Mouse (Mus musculus) neural tube, embryonic 14.5 days (tissue): ENCODE measurements around the gene Acot3. TPM values are rescaled to one million over a fixed set of nuclear protein-coding genes. Genes with fewer than 3 reads are reported as not detected.

Source experiments
- ATAC-seq: fragments of 200-750 bp; cut with Nextera tagmentation; 2 replicates; pipeline ENCODE4 v1.8.0; 2017; ENCODE audit warnings: low read depth, mild to moderate bottlenecking, moderate TSS enrichment, moderate library complexity
- H3K27ac ChIP-seq: fragments of 300-500 bp; sonication (generic); 2 replicates; pipeline ENCODE4 v1.5.1; 2014; ENCODE audit warnings: low read depth, mild to moderate bottlenecking, control low read depth, low read length, moderate library complexity, mixed read lengths
- H3K27me3 ChIP-seq: fragments of 300-500 bp; sonication (generic); 2 replicates; pipeline ENCODE4 v1.6.1; 2014; ENCODE audit warnings: low read length; ENCODE audit not compliant: control insufficient read depth, insufficient read depth
- H3K36me3 ChIP-seq: fragments of 300-500 bp; sonication (generic); 2 replicates; pipeline ENCODE4 v1.6.1; 2014; ENCODE audit warnings: low read length, mixed read lengths; ENCODE audit not compliant: control insufficient read depth, insufficient read depth
- H3K4me1 ChIP-seq: fragments of 300-500 bp; sonication (generic); 2 replicates; pipeline ENCODE4 v1.6.1; 2014; ENCODE audit warnings: low read length; ENCODE audit not compliant: control insufficient read depth, insufficient read depth
- H3K4me2 ChIP-seq: fragments of 300-500 bp; sonication (generic); 2 replicates; pipeline ENCODE4 v1.6.1; 2014; ENCODE audit warnings: mild to moderate bottlenecking, low read depth, low read length, control low read depth
- H3K4me3 ChIP-seq: fragments of 300-500 bp; sonication (generic); 2 replicates; pipeline ENCODE4 v1.5.1; 2014; ENCODE audit warnings: low read depth, low read length, control low read depth, mixed read lengths
- H3K9ac ChIP-seq: fragments of 300-500 bp; sonication (generic); replicated peaks from 2 replicates; pipeline ENCODE4 v1.6.1; 2014; ENCODE audit warnings: low read depth, mild to moderate bottlenecking, control low read depth, low read length, mixed read lengths
- H3K9me3 ChIP-seq: fragments of 300-500 bp; sonication (generic); 2 replicates; pipeline ENCODE4 v1.6.1; 2016; ENCODE audit warnings: low read length; ENCODE audit not compliant: control insufficient read depth
- WGBS: fragments of 180-500 bp; shearing (Covaris S2); extraction: QIAGEN DNeasy Blood & Tissue Kit; methylation state at CpG from one replicate; pipeline ENCODE4 v1.1.7; 2014; 5-methylcytosine and 5-hydroxymethylcytosine counted together
- polyA plus RNA-seq: library from polyadenylated mRNA; unstranded; fragments of >200 nt; fragmentation: Nextera tagmentation; extraction: Ambion mirVana; gene quantifications from 2 replicates; pipeline ENCODE4 v1.2.1, GENCODE M21; 2014

Gene Acot3
- polyA plus RNA-seq, 1 experiment from 2014 or later, result 1.8 TPM

GRCm38 (mm10) chr12:84053173-84053572 is 1.2 kb downstream of the Acot3 start:
- Histone ChIP-seq H3K27me3 (peaks cover 7% of the 10 kb centered on the region; the same call in 1 of the 2 replicates), H3K9ac (peak overlapping the region; percentile 32; the same call in 1 of the 2 replicates), H3K9me3 (no peaks in the 10 kb centered on the region), H3K4me3 (peak overlapping the region; percentile 36), H3K4me2 (peak overlapping the region; percentile 56), H3K4me1 (no peaks in the 10 kb centered on the region), H3K27ac (no peak overlapping the region), H3K36me3 (no peaks in the 10 kb centered on the region)
- 13% methylated on average over 15 of the region's 16 CpGs for WGBS
- ATAC-seq, result no peak

- 3% methylated on average over 35 of the region's 46 CpGs for WGBS
- Histone ChIP-seq H3K9me3 (no peaks in the 10 kb centered on the region), H3K4me3 (peak overlapping the region; percentile 36), H3K27ac (no peak overlapping the region), H3K9ac (peak overlapping the region; percentile 32; the same call in 1 of the 2 replicates), H3K4me2 (peak overlapping the region; percentile 56), H3K27me3 (peaks cover 7% of the 10 kb centered on the region; the same call in 1 of the 2 replicates), H3K36me3 (no peaks in the 10 kb centered on the region), H3K4me1 (no peaks in the 10 kb centered on the region)
- ATAC-seq, result no peak
Measured at GRCm38 (mm10) chr12:84053679-84054391, 1.9 kb downstream of the Acot3 start.

GRCm38 (mm10) chr12:84060946-84061345 is 9.0 kb downstream of the Acot3 start:
- 47% methylated on average over 2 of the region's 2 CpGs for WGBS
- H3K9me3 ChIP-seq, result no peaks in the 10 kb centered on the region

GRCm38 (mm10) chr12:84062336-84062735 is 10.4 kb downstream of the Acot3 start:
- Histone ChIP-seq H3K4me2 (no peak overlapping the region), H3K36me3 (no peaks in the 10 kb centered on the region), H3K27ac (no peak overlapping the region), H3K27me3 (no peaks in the 10 kb centered on the region), H3K9me3 (no peaks in the 10 kb centered on the region), H3K9ac (no peak overlapping the region), H3K4me3 (no peak overlapping the region), H3K4me1 (no peaks in the 10 kb centered on the region)
- 96% methylated on average over 20 of the region's 20 CpGs for WGBS
- ATAC-seq, result no peak

More at GRCm38 (mm10) chr12:84060946-84061345, 9.0 kb downstream of the Acot3 start:
- Histone ChIP-seq H3K9ac (no peak overlapping the region), H3K27ac (no peak overlapping the region), H3K36me3 (no peaks in the 10 kb centered on the region), H3K4me3 (no peak overlapping the region), H3K27me3 (no peaks in the 10 kb centered on the region), H3K4me2 (no peak overlapping the region), H3K4me1 (no peaks in the 10 kb centered on the region)
- ATAC-seq, result no peak

- Histone ChIP-seq H3K36me3 (no peaks in the 10 kb centered on the region), H3K9me3 (no peaks in the 10 kb centered on the region), H3K4me3 (no peak overlapping the region), H3K9ac (no peak overlapping the region), H3K4me2 (no peak overlapping the region), H3K27me3 (no peaks in the 10 kb centered on the region), H3K27ac (no peak overlapping the region), H3K4me1 (no peaks in the 10 kb centered on the region)
- ATAC-seq, result no peak
- 74% methylated on average over 5 of the region's 5 CpGs for WGBS
Measured at GRCm38 (mm10) chr12:84063228-84063627, 11.3 kb downstream of the Acot3 start.

GRCm38 (mm10) chr12:84063833-84064232 is 11.9 kb downstream of the Acot3 start:
- no peaks in the 10 kb centered on the region for H3K9me3 ChIP-seq
- H3K9ac ChIP-seq, result no peak overlapping the region
- no peak overlapping the region for H3K27ac ChIP-seq
- WGBS, result 88% methylated on average over 2 of the region's 2 CpGs
- no peak overlapping the region for H3K4me2 ChIP-seq
- H3K27me3 ChIP-seq, result no peaks in the 10 kb centered on the region
- H3K4me3 ChIP-seq, result no peak overlapping the region
- ATAC-seq, result no peak
- no peaks in the 10 kb centered on the region for H3K36me3 ChIP-seq
- no peaks in the 10 kb centered on the region for H3K4me1 ChIP-seq

GRCm38 (mm10) chr12:84064621-84065020 is 12.7 kb downstream of the Acot3 start:
- no peak for ATAC-seq
- H3K27me3 ChIP-seq, result no peaks in the 10 kb centered on the region
- 75% methylated on average over 8 of the region's 8 CpGs for WGBS
- no peaks in the 10 kb centered on the region for H3K9me3 ChIP-seq
- H3K4me3 ChIP-seq, result no peak overlapping the region
- no peaks in the 10 kb centered on the region for H3K36me3 ChIP-seq
- H3K4me1 ChIP-seq, result no peaks in the 10 kb centered on the region
- H3K9ac ChIP-seq, result no peak overlapping the region
- H3K4me2 ChIP-seq, result no peak overlapping the region
- no peak overlapping the region for H3K27ac ChIP-seq

- ATAC-seq, result no peak
- no peaks in the 10 kb centered on the region for H3K27me3 ChIP-seq
- H3K9ac ChIP-seq, result no peak overlapping the region
- no peak overlapping the region for H3K27ac ChIP-seq
- H3K4me2 ChIP-seq, result no peak overlapping the region
- H3K9me3 ChIP-seq, result no peaks in the 10 kb centered on the region
- H3K4me1 ChIP-seq, result no peaks in the 10 kb centered on the region
- WGBS, result 76% methylated on average over 4 of the region's 4 CpGs
- H3K4me3 ChIP-seq, result no peak overlapping the region
- H3K36me3 ChIP-seq, result no peaks in the 10 kb centered on the region
Measured at GRCm38 (mm10) chr12:84067752-84068151, 15.8 kb downstream of the Acot3 start.

GRCm38 (mm10) chr12:84068296-84068695 is 16.4 kb downstream of the Acot3 start:
- 67% methylated on average over 8 of the region's 8 CpGs for WGBS

More at GRCm38 (mm10) chr12:84068296-84068695, 16.4 kb downstream of the Acot3 start:
- no peaks in the 10 kb centered on the region for H3K4me1 ChIP-seq
- H3K36me3 ChIP-seq, result no peaks in the 10 kb centered on the region
- ATAC-seq, result no peak
- no peaks in the 10 kb centered on the region for H3K9me3 ChIP-seq
- H3K9ac ChIP-seq, result no peak overlapping the region
- H3K4me2 ChIP-seq, result no peak overlapping the region
- no peak overlapping the region for H3K4me3 ChIP-seq
- H3K27me3 ChIP-seq, result no peaks in the 10 kb centered on the region
- no peak overlapping the region for H3K27ac ChIP-seq
